Mouse (Mus musculus) 3T3-L1 (cell line): Measurements from ENCODE around the gene Epsti1.
"Not testable (repeated sequence)": the region's sequence is repeated elsewhere in the genome, so short reads cannot be mapped to it uniquely, and the experiment has no call there.

Source experiments
- DNase-seq: peaks from one replicate; pipeline ENCODE4 v3.0.0-alpha.2; 2015; ENCODE audit warnings: low read depth, low spot score

Epsti1 gene

GRCm38 (mm10) chr14:77904171-77904762 is at the start of gene Epsti1:
Epsti1 (plus strand) TSS chr14:77904239.
- no peak for DNase-seq

- DNase-seq = no peak
Observed at GRCm38 (mm10) chr14:77859894-77860293, 44.1 kb upstream of the Epsti1 start.

GRCm38 (mm10) chr14:77860841-77861560 is 43.0 kb upstream of the Epsti1 start:
- no peak for DNase-seq

DNA sequence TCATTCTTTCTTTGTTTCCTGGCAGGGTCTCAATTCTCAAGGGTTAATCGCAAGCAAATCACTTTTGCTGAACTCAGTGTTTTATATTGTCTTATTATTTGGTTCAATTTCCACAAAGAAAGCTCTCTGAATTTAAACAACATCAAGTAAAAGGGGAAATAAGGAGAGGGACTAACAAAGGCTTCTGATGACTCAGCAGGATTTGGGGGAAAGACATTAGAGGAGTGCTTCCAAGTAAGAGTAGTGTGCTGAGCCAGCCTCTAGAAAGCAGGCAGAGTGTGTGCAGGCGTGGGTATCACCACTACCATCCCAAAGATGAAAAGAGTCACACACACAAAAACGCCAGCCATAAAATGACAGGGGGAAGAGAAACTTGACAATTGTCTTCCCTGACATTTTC is 40.0 kb upstream of the Epsti1 start:
- peak; percentile 8 for DNase-seq

GRCm38 (mm10) chr14:77864510-77864909 is 39.5 kb upstream of the Epsti1 start:
- DNase-seq = no peak

DNA sequence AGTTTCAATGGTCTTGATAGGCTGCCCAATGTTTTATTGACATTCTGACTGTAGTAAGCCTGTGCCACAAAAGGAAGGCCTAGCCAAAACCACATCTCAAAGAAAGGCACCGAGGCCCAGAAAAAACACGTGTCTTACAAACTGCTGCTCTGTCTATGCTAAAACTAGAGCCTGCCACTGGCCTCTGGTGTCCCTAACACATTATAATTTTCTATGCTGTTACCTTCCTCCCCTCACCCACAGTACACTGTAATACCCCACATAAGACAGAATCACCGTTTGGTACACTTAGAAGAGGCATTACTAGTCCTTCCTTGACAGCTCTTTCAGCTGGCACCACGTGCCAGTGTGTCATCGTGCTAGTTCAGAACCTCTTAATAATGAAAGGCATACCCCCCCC is 36.4 kb upstream of the Epsti1 start:
- DNase-seq = no peak

GRCm38 (mm10) chr14:77870926-77871325 is 33.1 kb upstream of the Epsti1 start:
- no peak for DNase-seq

GRCm38 (mm10) chr14:77871380-77871975 is 32.6 kb upstream of the Epsti1 start:
- no peak for DNase-seq

- DNase-seq = peak; percentile 76
Observed at GRCm38 (mm10) chr14:77874304-77875241, 29.5 kb upstream of the Epsti1 start, which contains the start of gene Dnajc15. Dnajc15 (minus strand) TSS chr14:77875125.

- no peak for DNase-seq
Observed at GRCm38 (mm10) chr14:77876199-77876598, 27.8 kb upstream of the Epsti1 start.

DNA sequence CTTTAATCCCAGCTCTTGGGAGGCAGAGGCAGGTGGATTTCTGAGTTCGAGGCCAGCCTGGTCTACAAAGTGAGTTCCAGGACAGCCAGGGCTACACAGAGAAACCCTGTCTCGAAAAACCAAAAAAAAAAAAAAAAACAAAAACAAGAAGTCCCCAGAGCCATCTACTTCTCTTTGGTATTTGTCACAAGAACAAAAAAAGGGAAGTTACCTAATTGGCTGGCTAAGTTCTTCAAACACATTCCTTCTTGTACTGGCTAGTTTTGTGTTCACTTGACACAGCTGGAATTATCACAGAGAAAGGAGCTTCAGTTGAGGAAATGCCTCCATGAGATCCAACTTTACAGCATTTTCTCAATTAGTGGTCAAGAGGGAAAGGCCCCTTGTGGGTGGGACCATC is 26.2 kb upstream of the Epsti1 start:
- DNase-seq = not testable (repeated sequence)

GRCm38 (mm10) chr14:77881998-77882397 is 22.0 kb upstream of the Epsti1 start:
- DNase-seq = peak; percentile 34

DNA sequence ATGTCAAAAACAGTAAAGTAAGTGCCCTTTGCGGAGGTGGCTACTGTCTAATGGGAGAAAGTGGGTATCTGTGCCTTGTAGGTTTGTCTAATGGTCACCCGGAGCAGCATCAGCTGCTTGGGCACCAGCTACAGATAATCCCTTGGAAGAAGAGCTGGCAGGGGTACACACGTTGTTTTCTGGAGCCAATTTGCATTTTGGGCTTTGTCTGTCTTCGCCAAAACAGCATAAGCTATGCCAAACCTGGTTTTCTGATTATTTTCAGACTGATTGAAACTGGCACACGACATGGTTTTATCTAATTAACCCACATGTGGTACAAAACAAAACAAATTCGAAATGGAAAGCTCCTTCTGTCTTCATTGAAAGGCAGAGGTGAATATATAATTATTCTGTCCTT is 21.4 kb upstream of the Epsti1 start:
- no peak for DNase-seq

DNA sequence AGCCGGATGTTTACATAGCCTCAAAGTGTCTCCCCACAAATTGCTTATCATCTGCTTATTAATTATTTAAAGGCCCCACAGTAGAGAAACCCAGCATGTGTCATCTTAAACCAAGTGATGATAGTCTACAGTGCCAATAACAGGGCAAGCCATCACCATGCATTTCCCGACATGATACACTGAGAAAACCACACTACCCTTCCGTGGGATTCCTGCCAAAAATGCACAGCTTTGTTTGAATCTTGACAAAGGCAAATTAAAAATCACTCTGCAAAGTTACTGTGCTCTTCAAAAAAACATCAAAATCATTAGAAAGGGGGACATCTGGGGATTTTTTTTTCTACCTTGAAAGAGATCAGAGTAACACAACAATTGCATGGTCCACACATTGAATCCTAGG is 17.7 kb upstream of the Epsti1 start:
- peak; percentile 37 for DNase-seq

GRCm38 (mm10) chr14:77886941-77887340 is 17.1 kb upstream of the Epsti1 start:
- DNase-seq = no peak

DNA sequence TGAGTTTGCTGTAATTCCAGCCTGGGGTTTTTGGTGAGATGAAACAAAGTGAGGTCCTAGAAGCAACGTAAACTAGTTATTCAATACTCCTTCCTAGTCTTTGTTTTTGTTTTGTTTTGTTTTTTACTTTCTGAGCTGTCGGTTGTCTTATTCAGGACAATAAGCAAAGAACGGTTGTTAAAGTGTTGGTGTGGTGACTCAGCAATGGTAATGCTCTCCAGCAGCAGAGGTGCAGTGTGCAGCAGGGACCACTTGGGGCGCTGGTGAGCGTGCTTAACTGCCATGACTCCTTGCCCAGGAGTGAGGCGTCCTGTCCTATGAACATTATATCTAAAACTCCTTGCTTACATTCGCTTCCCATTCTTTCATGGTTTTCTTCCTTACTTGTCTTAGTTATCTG is 14.1 kb upstream of the Epsti1 start:
- DNase-seq = no peak

GRCm38 (mm10) chr14:77895951-77896350 is 8.1 kb upstream of the Epsti1 start:
- no peak for DNase-seq

- DNase-seq = no peak
Observed at GRCm38 (mm10) chr14:77902541-77902940, 1.5 kb upstream of the Epsti1 start.

DNA sequence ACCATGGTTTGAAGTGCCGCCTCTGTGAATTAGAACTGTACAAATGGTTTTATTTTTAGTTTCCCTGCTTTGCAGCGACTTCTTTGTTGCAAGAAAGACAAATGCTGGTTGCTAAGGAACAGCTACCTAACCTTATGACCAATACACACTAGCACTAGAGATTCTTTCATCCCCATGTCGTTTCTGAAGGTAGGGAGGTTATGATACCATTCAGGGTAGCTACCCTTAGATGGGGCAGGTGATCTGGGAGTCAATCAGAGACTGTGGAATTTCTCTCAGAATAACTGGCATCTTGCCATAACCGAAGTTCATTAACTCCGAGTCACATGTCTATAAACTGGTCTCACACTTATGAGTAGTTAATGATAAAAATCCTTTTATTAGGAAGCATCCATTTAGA is 1.4 kb downstream of the Epsti1 start:
- no peak for DNase-seq

DNA sequence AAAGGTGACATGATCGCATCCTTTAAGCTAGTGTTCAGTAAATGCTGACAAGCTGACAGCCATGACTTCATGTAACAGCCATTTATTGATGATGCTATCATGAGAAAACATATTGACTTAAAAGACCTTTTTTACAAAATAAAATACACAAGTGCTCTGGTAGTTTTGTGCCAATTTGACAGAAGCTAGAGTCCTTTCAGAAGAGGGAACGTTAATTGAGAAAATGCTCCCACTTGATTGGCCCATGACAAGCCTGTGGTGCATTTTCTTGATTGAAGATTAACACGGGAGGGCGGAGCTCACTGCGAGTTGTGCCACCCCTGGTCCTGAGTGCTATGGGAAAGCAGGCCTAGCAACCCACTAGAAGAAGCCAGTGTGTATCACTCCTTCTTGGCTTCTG is 2.5 kb downstream of the Epsti1 start:
- DNase-seq = no peak

GRCm38 (mm10) chr14:77915776-77916175 is 11.7 kb downstream of the Epsti1 start:
- no peak for DNase-seq

- DNase-seq = no peak
Observed at GRCm38 (mm10) chr14:77921641-77922040, 17.6 kb downstream of the Epsti1 start.
